In genomic region chr7:72592110-72592509, GRCm38 (mm10) we compare ENCODE assay signal across 10 mouse cellular contexts.
DNase-seq lines count a peak whose midpoint lies in the region; ATAC-seq lines count a peak whose summit lies in the region.
"Had no signal": no experiment of that assay in that cellular context is flagged by ENCODE, and none has a peak within 500 bp of the region (broad histone marks: within the 10 kb centered on the region; RNA-seq: fewer than 3 reads in every experiment).

No protein-coding gene starts in this region.

- H3K9me3 ChIP-seq in hindbrain, embryonic 16.5 days (ENCODE audit: control insufficient read depth, low read length): no peaks in the 10 kb centered on the region

- no peak overlapping the region for H3K9ac ChIP-seq in hindbrain, embryonic 16.5 days (ENCODE audit: low read depth, low read length)
- H3K9ac ChIP-seq: liver, embryonic 14.5 days had no signal

- no peak overlapping the region for H3K4me3 ChIP-seq in hindbrain, embryonic 16.5 days (ENCODE audit: low read length)

- 0 out of 2 replicates have a peak overlapping the region, but pooled peaks have one; percentile 29 for H3K27ac ChIP-seq in hindbrain, embryonic 16.5 days (ENCODE audit: low read depth, low read length)
- H3K27ac ChIP-seq: liver, embryonic 14.5 days had no signal

- peak; percentile 11 to 44 for DNase-seq in layer of hippocampus, adult 18-20 months (ENCODE audit: low spot score in 2 of 2)
- DNase-seq in layer of hippocampus, postnatal 14 days (ENCODE audit: low spot score in 2 of 2): no peak
- peak; percentile 92 for DNase-seq in brain, adult 2 months (ENCODE audit: low read depth, low spot score)
- DNase-seq in cerebellum, adult 8-10 months: peak; percentile 46
- no peak for DNase-seq in urinary bladder, adult 18-20 months (ENCODE audit: low spot score in 2 of 2)
- no peak for DNase-seq in kidney, postnatal 25 days

- WGBS in hindbrain, embryonic 16.5 days: 42% methylated on average over 6 of the region's 6 CpGs

- no peaks in the 10 kb centered on the region for H3K4me1 ChIP-seq in hindbrain, embryonic 16.5 days (ENCODE audit: control insufficient read depth, insufficient read depth, low read depth, low read length)

- H3K36me3 ChIP-seq in hindbrain, embryonic 16.5 days (ENCODE audit: control insufficient read depth, insufficient read depth, low read length): no peaks in the 10 kb centered on the region

- no peaks in the 10 kb centered on the region for H3K27me3 ChIP-seq in hindbrain, embryonic 16.5 days (replicated peaks; ENCODE audit: control insufficient read depth, insufficient read depth, low read length)

- no peak overlapping the region for H3K4me2 ChIP-seq in hindbrain, embryonic 16.5 days (ENCODE audit: low read length)

- ATAC-seq in hindbrain, embryonic 16.5 days: peak; percentile 89
- no peak for ATAC-seq in CD4-positive, CD25-positive, alpha-beta regulatory T cell, adult 4 months
- ATAC-seq: inflammation-experienced regulatory T-cells, adult 6 months had no signal

Comparison
In these comparisons a context has a peak if more than half of its experiments do, and no peak if none do; other contexts are left out.
1. DNase-seq: peak in layer of hippocampus, adult 18-20 months (2 of 2), brain, adult 2 months (single experiment) and cerebellum, adult 8-10 months (single experiment); none in layer of hippocampus, postnatal 14 days (0 of 2), urinary bladder, adult 18-20 months (0 of 2) and kidney, postnatal 25 days (0 of 2).